Mouse (Mus musculus) Patski (cell line): ENCODE data around the gene Ccm2. TPM values are rescaled to one million over a fixed set of nuclear protein-coding genes. Genes with fewer than 3 reads are reported as not detected.
"Not testable (repeated sequence)": the region's sequence is repeated elsewhere in the genome, so short reads cannot be mapped to it uniquely, and the experiment has no call there.

Source experiments
- ATAC-seq: fragments of 100-300 bp; one replicate; pipeline ENCODE4 v1.8.0; 2021
- CTCF ChIA-PET: fragments of 350-600 bp; sonication (Branson Sonifier 250); formaldehyde crosslinking; loops from one replicate; lab custom pipeline; 2022; ENCODE audit warnings: inconsistent platforms; lab: Charles Lee
- POLR2A ChIA-PET: fragments of 350-600 bp; sonication (Branson Sonifier 250); formaldehyde crosslinking; loops from one replicate; lab custom pipeline; 2022; ENCODE audit warnings: antibody characterized with exemption, inconsistent platforms; lab: Charles Lee
- DNase-seq: peaks from one replicate; pipeline ENCODE4 v3.0.0-alpha.2; 2011; ENCODE audit warnings: low read depth, low spot score
- H3K27me3 ChIP-seq: fragments of 371-371 bp; one replicate; pipeline ENCODE4 v1.5.1; 2021
- CTCF ChIP-seq: fragments of 100-300 bp; IDR thresholded peaks from one replicate; pipeline ENCODE4 v1.5.1; 2021
- in situ Hi-C: fragments of 300-500 bp; cut with MboI; formaldehyde crosslinking; loops from 3 replicates; pipeline ENCODE4 v1.11.1; 2018; ENCODE audit warnings: low pct_unique_long_range_greater_than_20kb, mixed read lengths
- polyA plus RNA-seq: library from polyadenylated mRNA; unstranded; gene quantifications from one replicate; pipeline ENCODE4 v1.2.3, GENCODE M21; 2021

Ccm2 gene
- polyA plus RNA-seq, 1 experiment from 2014 or later, result 60.9 TPM

DNA sequence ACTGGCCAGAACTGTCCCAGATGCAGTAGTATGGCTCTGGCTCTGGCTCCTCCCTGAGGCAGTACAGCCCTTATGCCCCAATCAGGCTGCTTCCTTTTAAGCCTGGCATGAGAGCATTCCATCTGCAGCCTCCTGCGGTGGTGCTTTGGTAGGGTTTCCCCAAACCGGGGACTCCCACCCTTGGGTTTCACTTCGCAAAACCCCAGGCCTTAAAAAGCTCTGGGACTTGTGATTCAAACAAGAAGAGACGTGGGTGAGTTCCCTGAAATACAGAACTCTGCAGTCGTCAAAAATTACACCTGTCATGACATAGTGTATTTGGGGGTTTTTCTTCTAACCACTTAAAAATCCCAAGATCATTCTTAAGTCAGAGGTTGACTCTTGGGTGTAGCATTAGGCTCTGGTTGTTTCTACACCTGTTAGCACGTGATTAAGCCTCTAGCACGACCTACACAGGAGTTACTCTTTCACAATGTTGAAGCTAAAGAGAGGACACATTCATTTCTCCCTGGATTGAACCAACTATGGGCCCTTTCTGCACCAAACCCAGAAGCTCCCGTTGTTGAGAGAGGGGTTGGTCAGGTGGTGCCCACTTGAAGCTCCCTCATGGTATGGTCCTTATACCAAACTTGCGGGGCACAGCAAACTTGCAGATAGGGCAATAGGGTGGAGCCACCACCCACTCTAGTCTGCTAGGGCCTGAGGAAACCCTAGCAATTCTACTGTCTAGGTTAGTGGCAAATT lies 23.7 kb upstream of the Ccm2 start:
- DNase-seq (no peak), ATAC-seq (no peak)
- CTCF ChIA-PET, result no interaction called here
- POLR2A ChIA-PET, result interaction anchor here (2.3 kb wide), 1 partner anchor 35 kb away, joined by 6 read pairs; no protein-coding TSS in a partner anchor
- no peaks in the 10 kb centered on the region for H3K27me3 ChIP-seq
- TF ChIP-seq CTCF, result no peak
- in situ Hi-C loops, result no loop called here

DNA sequence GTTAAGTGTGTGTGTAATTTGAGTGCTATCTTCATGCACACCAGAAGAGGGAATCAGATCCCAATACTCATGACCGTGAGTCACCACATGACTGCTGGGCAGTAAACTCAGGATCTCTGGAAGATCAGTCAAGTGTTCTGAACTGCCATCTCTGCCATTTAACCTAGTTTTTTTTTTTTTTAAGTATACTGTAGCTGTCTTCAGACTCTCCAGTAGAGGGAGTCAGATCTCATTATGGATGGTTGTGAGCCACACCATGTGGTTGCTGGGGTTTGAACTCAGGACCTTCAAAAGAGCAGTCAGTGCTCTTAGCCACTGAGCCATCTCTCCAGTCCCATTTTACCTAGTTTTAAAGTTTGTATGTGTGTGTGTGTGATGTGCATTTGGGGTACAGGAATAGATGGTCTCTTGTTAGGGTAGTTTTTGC lies 23.0 kb upstream of the Ccm2 start:
- in situ Hi-C loops, result no loop called here
- ATAC-seq (no peak), DNase-seq (peak; percentile 25)
- ChIA-PET POLR2A (interaction anchor here (2.3 kb wide), 1 partner anchor 36 kb away, joined by 6 read pairs; no protein-coding TSS in a partner anchor), CTCF (interaction anchor here (0.7 kb wide), 1 partner anchor 18 kb away, joined by 4 read pairs; no protein-coding TSS in a partner anchor)
- H3K27me3 ChIP-seq, result no peaks in the 10 kb centered on the region
- TF ChIP-seq CTCF, result no peak

DNA sequence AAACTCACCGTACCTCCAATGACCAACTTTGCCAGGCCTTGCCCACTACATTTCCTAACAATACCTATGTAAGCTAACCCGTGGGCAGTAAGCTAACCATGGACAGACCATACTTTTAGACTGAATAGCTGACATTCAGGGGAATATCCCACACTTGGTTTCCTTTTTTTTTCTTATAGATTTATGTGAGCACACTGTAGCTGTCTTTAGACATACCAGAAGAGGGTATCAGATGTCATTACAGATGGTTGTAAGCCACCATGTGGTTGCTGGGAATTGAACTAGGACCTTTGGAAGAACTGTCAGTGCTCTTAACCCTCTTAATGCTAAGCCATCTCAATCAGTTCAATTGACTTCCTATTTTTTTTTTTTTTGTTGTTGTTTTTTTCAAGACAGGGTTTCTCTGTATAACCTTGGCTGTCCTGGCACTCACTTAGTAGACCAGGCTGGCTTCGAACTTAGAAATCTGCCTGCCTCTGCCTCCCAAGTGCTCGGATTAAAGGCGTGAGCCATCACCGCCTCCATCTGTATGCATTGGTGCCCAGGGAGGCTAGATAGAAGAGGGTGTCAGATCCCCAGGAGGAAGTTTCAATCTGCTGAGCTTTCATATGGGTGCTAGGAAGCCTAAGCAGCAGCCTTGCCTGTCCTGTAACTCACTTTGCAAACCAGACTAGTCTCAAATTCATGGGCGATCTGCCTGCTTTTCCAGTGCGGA lies 22.4 kb upstream of the Ccm2 start:
- ChIA-PET CTCF (interaction anchor here (0.7 kb wide), 1 partner anchor 17 kb away, joined by 4 read pairs; no protein-coding TSS in a partner anchor), POLR2A (interaction anchor here (2.3 kb wide), 1 partner anchor 36 kb away, joined by 6 read pairs; no protein-coding TSS in a partner anchor)
- no peaks in the 10 kb centered on the region for H3K27me3 ChIP-seq
- in situ Hi-C loops, result no loop called here
- ATAC-seq, result no peak
- TF ChIP-seq CTCF, result no peak
- no peak for DNase-seq

DNA sequence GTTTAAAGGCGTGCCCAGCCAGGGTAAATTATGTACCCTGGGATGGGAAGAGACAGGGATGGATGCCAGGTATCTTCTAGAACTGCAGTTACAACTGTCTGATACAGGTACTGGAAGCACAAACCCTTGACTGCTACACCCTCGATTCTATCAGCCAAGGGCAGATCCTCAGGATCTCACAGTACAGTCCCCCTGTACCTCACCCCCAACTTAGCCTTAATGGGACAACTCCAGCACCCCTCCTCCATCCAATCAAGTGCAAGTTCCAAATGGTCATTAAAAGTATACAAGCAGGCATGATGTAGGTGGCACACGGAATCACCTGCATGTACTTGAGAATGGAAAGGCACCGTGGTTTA lies 21.8 kb upstream of the Ccm2 start:
- no peaks in the 10 kb centered on the region for H3K27me3 ChIP-seq
- ChIA-PET POLR2A (no interaction called here), CTCF (no interaction called here)
- TF ChIP-seq CTCF, result no peak
- DNase-seq (no peak), ATAC-seq (no peak)
- in situ Hi-C loops, result no loop called here

DNA sequence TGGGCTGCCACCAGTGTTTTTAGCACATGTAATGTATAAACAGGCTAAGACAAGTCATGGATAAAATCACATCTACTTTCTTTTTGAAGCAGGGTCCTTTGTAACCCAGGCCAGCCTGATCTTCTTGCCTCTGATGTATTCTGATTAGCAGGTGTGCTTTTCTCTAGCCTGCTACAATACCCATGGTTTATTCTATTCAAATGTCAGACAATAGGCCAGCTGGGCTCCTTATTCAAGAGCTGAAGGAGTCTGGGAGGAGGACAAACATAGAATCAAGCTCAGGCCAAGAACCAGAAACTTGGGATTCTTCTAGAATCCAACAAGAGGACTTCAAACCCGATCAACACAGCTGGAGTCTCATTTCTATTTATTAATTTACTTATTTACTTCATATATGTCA lies 21.4 kb upstream of the Ccm2 start:
- H3K27me3 ChIP-seq, result no peaks in the 10 kb centered on the region
- no peak for TF ChIP-seq CTCF
- DNase-seq (no peak), ATAC-seq (no peak)
- ChIA-PET POLR2A (no interaction called here), CTCF (interaction anchor here (1.1 kb wide), 1 partner anchor 60 kb away, joined by 3 read pairs; no protein-coding TSS in a partner anchor)
- in situ Hi-C loops, result no loop called here

DNA sequence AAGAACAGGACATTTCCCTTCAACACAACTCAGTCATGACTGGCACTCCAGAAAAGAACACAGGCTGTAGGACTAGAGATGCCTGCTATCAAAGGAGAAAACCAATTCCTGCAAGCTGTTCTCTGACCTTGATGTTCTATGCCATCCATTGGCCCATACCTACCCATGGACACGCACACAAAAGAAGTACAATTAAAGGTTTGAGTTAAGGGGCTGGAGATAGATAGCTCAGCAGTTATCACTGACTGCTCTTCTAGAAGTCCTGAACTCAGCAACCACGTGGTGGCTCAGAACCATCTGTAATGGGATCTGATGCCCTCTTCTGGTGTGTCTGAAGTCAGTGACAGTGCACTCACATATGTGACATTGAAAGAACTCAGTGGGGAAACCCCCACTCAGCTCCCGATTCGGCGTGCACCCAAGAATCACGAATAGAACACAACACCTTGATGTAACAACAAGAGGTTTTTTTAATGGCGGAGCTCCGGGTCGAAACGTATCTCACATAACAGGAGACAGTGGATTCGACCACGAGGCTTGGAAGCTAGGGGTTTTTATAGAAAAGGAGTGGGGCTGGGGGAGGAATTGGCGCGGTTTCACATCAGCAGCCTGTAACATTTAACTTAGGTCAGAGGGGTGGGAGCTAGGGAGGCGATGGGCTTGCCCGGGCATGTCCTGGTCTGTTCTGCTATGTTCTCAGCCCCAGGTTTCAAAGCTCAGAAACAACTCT lies 20.0 kb upstream of the Ccm2 start:
- CTCF ChIA-PET, result interaction anchor here (0.9 kb wide), 1 partner anchor 37 kb away, joined by 3 read pairs; no protein-coding TSS in a partner anchor
- TF ChIP-seq CTCF, result peak; percentile 34
- in situ Hi-C loops, POLR2A ChIA-PET, DNase-seq, ATAC-seq, H3K27me3 ChIP-seq: not testable (repeated sequence)

DNA sequence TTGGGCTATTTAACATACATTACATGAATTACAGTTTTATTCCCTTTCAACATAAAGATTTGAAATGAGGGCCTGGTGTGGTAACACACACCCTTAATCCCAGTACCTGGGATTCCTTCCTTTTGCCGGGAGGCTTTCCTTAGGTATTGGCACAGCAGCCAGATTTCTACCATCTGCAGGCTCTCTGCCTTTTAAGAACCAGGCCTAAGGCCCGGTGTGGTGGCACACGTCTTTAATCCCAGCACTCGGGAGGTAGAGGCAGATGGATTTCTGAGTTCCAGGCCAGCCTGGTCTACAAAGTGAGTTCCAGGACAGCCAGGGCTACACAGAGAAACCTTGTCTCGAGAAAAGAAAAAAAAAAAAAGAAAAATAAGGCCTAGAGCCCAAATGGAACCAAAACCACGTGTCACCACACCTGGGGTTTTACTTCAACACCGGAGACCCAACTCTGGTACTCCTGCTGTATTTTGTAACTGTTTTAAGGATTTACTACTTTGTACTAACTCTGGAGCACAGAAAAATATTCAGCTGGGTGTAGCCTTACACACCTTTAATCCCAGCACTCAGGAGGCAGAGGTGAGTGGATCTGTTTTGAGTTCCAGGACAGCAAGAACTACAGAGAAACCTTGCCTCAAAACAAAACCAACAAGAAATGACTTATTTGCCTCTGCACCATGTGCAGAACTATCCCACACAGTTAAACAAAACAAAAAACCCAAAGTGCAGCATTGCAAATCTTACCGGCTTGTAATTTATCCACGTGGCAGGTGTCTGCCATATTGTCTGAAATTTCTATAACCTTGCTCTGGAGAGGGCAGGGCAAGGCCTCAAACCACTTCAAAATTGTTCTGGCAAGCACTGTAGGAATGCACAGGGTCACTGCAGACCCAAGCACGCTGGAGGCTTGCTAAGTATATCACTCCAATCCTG lies 19.2 kb upstream of the Ccm2 start:
- H3K27me3 ChIP-seq, result no peaks in the 10 kb centered on the region
- ChIA-PET CTCF (interaction anchor here (0.7 to 2.0 kb wide), 3 partner anchors 47 to 100 kb away, joined by 3 to 8 read pairs (median 5); no protein-coding TSS in a partner anchor), POLR2A (interaction anchor here (1.0 to 1.9 kb wide), 3 partner anchors 18 to 54 kb away, joined by 3 to 15 read pairs (median 5); no protein-coding TSS in a partner anchor)
- TF ChIP-seq CTCF, result no peak
- no peak for DNase-seq
- in situ Hi-C loops, result no loop called here
- ATAC-seq, result peak; percentile 3

DNA sequence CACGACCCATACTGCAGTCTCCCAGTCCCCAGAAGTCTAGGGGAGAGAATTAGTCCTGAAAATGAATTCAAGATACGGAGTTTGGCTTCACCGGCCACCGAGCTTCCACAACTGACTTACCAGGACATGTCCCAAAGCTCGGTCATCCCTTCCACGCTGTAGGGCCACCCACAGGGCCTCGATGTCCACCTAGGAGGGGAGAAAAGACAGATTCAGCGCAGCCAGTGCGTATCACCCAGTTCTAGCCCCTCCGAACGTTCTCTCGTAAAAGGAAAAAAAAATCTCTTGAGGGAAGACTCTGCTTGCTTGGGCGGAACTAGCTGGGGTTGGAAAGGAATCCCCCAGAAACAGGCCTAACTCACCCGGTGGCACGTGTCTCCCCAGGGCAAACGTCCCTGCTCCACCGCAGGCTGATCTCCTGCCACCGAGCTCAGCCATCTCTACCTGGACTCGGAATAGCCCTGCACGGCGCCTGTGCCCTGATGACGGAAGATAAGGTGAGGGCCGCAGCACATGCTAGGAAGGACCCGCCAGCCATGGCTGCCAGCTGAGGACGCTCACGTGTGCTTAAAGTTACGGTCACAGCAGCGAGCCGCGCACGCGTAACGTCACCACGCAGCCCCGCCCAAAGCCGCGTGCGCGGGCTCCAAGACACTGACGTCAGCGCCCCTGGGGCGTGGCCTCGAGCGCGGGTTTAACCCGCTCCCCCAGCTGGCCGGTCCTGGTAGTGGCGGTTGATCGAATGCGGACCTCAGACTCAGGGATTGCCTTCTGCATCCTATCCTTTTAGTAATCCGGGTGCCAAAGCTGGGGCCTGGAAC lies 18.3 kb upstream of the Ccm2 start:
- ATAC-seq (peak; percentile 90), DNase-seq (peak; percentile 68)
- peak; percentile 87 for TF ChIP-seq CTCF
- CTCF ChIA-PET, result interaction anchor here (0.7 to 2.0 kb wide), 6 partner anchors 10 to 99 kb away, joined by 3 to 8 read pairs (median 4); no protein-coding TSS in a partner anchor
- in situ Hi-C loops, result no loop called here
- POLR2A ChIA-PET, result interaction anchor here (0.7 to 1.9 kb wide), 6 partner anchors 11 to 108 kb away, joined by 3 to 15 read pairs (median 4); no protein-coding TSS in a partner anchor
- H3K27me3 ChIP-seq, result no peaks in the 10 kb centered on the region
